Mouse (Mus musculus): ENCODE measurements around the gene Acad11. TPM values are rescaled to one million over a fixed set of nuclear protein-coding genes. Genes with fewer than 3 reads are reported as not detected.
A peak's percentile ranks its signal among the peaks of the same experiment; 100 is the strongest.

Acad11 gene
- polyA plus RNA-seq, 1 experiment = 132 TPM

DNA sequence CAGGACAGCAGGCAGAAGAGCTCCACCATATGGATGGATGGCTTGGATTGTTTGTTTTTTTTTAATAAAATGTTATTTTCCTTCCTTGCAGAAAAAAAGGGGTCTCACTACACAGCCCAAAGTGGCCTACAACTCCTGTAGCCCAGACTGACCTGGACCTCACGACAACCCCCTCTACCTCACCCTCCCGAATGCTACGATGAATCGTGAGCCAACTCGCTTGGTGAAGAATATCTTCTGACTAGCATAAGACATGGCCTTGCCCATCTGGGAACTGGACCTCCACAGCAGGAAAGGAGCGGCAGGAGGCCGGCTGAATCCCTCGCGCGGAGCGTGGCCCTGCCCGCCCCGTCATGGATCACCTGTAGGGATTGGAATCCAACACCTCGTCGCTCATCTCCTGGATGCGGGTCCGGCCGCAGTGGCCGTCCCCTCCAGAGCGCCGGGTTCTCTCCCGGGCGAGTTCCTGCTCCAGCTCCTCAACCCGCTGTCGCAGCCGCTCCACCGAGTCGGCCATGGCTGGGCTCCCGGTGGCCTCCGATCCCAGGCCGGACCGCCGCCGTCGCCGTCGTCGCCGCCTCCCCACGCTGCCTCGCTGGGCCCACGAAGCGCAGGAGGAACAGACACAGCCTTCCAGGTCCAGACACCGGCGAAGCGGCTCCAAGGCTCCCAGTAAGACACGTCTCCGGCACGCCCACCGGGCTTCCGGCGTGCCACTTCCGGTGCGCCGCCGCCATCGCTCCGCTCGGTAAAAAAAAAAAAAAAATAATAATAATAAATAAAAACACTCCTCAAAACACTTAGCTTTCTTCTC is 540 bp upstream of the Acad11 start, which contains the start of gene Uba5:
Uba5 (minus strand) TSS at position 705 of the 814 bp plus-strand sequence.
- DNase-seq = no peak
- whole genome bisulfite sequencing = under 1% methylated on average over 59 of the region's 59 CpGs
- peak within 1 kb of the TSS; percentile 99 for H3K4me3 ChIP-seq (ENCODE audit: insufficient read depth, low read depth, low read length)
- peak within 1 kb of the TSS; percentile 92 for H3K27ac ChIP-seq (ENCODE audit: insufficient read depth, low read depth, low read length)
- peaks cover 5% of the 10 kb centered on the region; the same call in 1 of the 2 replicates for H3K4me1 ChIP-seq (ENCODE audit: control insufficient read depth, insufficient read depth, low read length)
- TF ChIP-seq POLR2A (IDR thresholded peaks at IDR 0.05; ENCODE audit: low read depth, low read length) (no peak), CTCF (conservative IDR thresholded peaks at IDR 0.05; ENCODE audit: insufficient read depth, insufficient read length, low read depth, low read length) (no peak)
- H3K27me3 ChIP-seq (replicated peaks; ENCODE audit: control insufficient read depth, insufficient read depth, low read length) = no peaks in the 10 kb centered on the region
- peaks cover 1% of the 10 kb centered on the region; the same call in 1 of the 2 replicates for H3K36me3 ChIP-seq (ENCODE audit: control insufficient read depth, insufficient read depth, low read length)

DNA sequence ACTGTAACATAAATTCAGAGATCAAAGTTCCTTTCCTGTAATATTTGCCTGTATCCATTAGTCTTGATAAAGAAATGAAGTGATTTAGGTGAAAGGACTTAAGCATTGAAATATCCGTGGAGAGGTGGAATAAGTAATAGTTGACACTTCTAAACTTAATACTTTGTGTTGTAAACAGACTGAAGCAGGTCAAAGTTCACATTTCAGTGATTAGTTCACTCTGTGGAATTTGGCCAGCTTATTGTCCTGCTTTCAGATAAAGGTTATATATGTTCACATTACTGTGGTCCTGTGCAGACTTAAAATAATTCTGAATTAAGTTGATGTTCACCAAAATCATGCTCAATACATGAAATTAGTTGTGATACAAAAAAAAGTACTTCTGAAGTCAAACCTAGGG is 1.4 kb downstream of the Acad11 start:
- no peak overlapping the region for H3K4me3 ChIP-seq (ENCODE audit: insufficient read depth, low read depth, low read length)
- 14% methylated on average over 1 of the region's 1 CpGs for WGBS

DNA sequence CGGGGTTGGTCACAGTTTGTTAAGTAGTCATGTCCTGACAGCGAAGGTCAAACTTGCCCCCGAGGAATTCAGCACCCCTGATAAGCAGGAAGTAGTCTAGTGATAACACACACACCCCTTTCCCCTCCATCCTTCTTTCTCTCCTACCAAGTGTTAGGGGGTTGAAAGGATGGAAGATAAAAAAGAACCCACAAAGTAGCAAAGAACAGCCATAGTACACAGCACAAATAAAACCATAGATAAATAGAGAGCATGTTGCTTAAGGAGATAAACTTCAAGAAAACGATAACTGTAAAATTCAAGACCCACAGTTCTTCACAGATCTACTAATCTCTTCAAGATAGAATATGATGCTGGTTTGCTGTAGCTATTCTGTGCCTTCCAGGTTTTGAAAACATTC is 7.1 kb downstream of the Acad11 start:
- H3K36me3 ChIP-seq (ENCODE audit: control insufficient read depth, insufficient read depth, low read length) = no peaks in the 10 kb centered on the region; the same call in 1 of the 2 replicates
- WGBS = 76% methylated on average over 4 of the region's 4 CpGs
- H3K4me1 ChIP-seq (ENCODE audit: control insufficient read depth, insufficient read depth, low read length) = peaks cover 7% of the 10 kb centered on the region
- H3K4me3 ChIP-seq (ENCODE audit: insufficient read depth, low read depth, low read length) = no peak overlapping the region
- TF ChIP-seq POLR2A (IDR thresholded peaks at IDR 0.05; ENCODE audit: low read depth, low read length) = no peak
- no peak overlapping the region for H3K27ac ChIP-seq (ENCODE audit: insufficient read depth, low read depth, low read length)
- no peaks in the 10 kb centered on the region for H3K27me3 ChIP-seq (replicated peaks; ENCODE audit: control insufficient read depth, insufficient read depth, low read length)
- DNase-seq = no peak

More for the DNA sequence above, 1.4 kb downstream of the Acad11 start:
- Histone ChIP-seq H3K27me3 (replicated peaks; ENCODE audit: control insufficient read depth, insufficient read depth, low read length) (no peaks in the 10 kb centered on the region), H3K4me1 (ENCODE audit: control insufficient read depth, insufficient read depth, low read length) (peaks cover 5% of the 10 kb centered on the region; the same call in 1 of the 2 replicates), H3K27ac (ENCODE audit: insufficient read depth, low read depth, low read length) (no peak overlapping the region), H3K36me3 (ENCODE audit: control insufficient read depth, insufficient read depth, low read length) (no peaks in the 10 kb centered on the region)
- no peak for TF ChIP-seq CTCF (conservative IDR thresholded peaks at IDR 0.05; ENCODE audit: insufficient read depth, insufficient read length, low read depth, low read length)
- no peak for TF ChIP-seq POLR2A (IDR thresholded peaks at IDR 0.05; ENCODE audit: low read depth, low read length)
- DNase-seq = peak; percentile 36

DNA sequence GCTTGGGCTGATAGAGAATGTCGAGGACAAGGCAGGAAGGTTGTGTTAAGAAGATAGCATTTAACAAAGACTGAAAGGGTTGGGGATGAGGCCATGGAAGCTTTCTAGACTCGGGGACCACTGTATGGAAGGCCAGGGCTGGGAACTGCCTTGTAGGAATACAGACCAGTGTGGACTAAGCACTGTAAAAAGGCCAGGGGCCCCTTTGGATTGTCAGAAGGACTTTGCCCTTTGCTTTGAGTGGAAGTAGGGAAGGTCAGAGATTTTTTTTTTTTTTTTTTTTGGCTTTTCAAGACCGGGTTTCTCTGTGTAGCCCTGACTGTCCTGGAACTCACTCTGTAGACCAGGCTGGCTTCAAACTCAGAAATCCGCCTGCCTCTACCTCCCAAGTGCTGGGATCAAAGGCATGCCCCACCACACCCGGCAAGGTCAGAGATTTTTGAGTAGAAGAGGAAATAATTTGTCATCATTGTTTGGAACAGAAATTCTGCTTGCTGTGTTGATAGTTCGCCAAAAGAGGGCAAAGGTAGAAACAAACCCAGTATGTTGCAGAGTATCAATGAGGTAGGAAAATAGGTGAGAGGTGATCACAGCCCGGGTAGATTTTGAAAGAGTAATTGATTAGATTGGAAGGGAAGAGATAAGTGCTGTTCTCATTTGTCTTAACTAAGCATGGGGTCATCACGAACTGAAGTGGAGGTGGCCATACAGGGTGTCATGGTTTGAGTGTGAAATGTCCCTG is 7.9 kb downstream of the Acad11 start:
- Histone ChIP-seq H3K27ac (ENCODE audit: insufficient read depth, low read depth, low read length) (peak overlapping the region; percentile 77), H3K36me3 (ENCODE audit: control insufficient read depth, insufficient read depth, low read length) (no peaks in the 10 kb centered on the region; the same call in 1 of the 2 replicates), H3K27me3 (replicated peaks; ENCODE audit: control insufficient read depth, insufficient read depth, low read length) (no peaks in the 10 kb centered on the region), H3K4me1 (ENCODE audit: control insufficient read depth, insufficient read depth, low read length) (peaks cover 7% of the 10 kb centered on the region), H3K4me3 (ENCODE audit: insufficient read depth, low read depth, low read length) (no peak overlapping the region)
- DNase-seq = peak; percentile 47
- WGBS = 63% methylated on average over 8 of the region's 8 CpGs
- no peak for TF ChIP-seq POLR2A (IDR thresholded peaks at IDR 0.05; ENCODE audit: low read depth, low read length)
- TF ChIP-seq CTCF (conservative IDR thresholded peaks at IDR 0.05; ENCODE audit: insufficient read depth, insufficient read length, low read depth, low read length) = no peak

DNA sequence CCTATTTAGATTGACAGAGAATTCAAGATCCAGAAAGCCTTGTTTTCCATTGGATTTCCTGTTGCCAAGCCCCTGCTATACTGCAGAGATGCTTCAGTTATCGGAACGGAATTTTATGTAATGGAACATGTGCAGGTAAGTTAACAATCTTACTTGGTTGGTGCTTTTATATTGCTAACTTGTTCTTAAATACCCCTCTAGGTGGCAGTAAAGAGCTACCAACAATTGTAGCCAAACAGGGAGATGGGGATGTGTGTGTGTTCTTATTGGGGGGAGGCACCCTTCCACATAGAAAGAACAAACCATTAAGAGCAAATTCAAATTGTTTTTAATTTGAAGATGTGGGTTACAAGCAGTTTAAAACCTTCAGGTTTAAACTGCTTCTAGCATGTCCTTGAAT is 12.6 kb downstream of the Acad11 start:
- peak; percentile 16 for DNase-seq
- 67% methylated on average over 2 of the region's 2 CpGs for WGBS

DNA sequence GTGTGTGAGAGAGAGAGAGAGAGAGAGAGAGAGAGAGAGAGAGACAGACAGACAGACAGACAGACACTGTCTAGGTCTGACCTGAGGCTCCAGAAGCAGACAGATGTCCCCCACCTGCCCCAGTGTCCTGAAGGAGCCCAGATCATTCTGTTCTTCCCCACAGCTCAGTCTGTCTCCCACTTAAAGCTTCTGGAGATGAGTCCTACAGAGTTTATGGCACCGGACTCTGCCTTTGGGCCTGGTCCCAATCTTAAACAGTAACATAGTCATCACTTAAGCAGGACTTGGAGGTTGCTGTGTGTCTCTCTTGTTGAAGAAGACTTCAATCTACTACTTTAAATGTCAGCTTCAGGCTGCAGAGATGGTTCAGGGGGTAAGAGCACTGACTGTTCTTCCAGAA is 15.6 kb downstream of the Acad11 start:
- Histone ChIP-seq H3K4me1 (ENCODE audit: control insufficient read depth, insufficient read depth, low read length) (no peaks in the 10 kb centered on the region), H3K27me3 (replicated peaks; ENCODE audit: control insufficient read depth, insufficient read depth, low read length) (no peaks in the 10 kb centered on the region), H3K4me3 (ENCODE audit: insufficient read depth, low read depth, low read length) (no peak overlapping the region), H3K36me3 (ENCODE audit: control insufficient read depth, insufficient read depth, low read length) (peaks cover 2% of the 10 kb centered on the region), H3K27ac (ENCODE audit: insufficient read depth, low read depth, low read length) (no peak overlapping the region)
- TF ChIP-seq CTCF (conservative IDR thresholded peaks at IDR 0.05; ENCODE audit: insufficient read depth, insufficient read length, low read depth, low read length) (no peak), POLR2A (IDR thresholded peaks at IDR 0.05; ENCODE audit: low read depth, low read length) (no peak)
- 96% methylated on average over 1 of the region's 1 CpGs for WGBS
- DNase-seq = no peak

More for the DNA sequence above, 12.6 kb downstream of the Acad11 start:
- Histone ChIP-seq H3K36me3 (ENCODE audit: control insufficient read depth, insufficient read depth, low read length) (no peaks in the 10 kb centered on the region; the same call in 1 of the 2 replicates), H3K4me1 (ENCODE audit: control insufficient read depth, insufficient read depth, low read length) (peaks cover 5% of the 10 kb centered on the region), H3K4me3 (ENCODE audit: insufficient read depth, low read depth, low read length) (no peak overlapping the region), H3K27ac (ENCODE audit: insufficient read depth, low read depth, low read length) (no peak overlapping the region), H3K27me3 (replicated peaks; ENCODE audit: control insufficient read depth, insufficient read depth, low read length) (no peaks in the 10 kb centered on the region)
- TF ChIP-seq CTCF (conservative IDR thresholded peaks at IDR 0.05; ENCODE audit: insufficient read depth, insufficient read length, low read depth, low read length) = no peak
- no peak for TF ChIP-seq POLR2A (IDR thresholded peaks at IDR 0.05; ENCODE audit: low read depth, low read length)

DNA sequence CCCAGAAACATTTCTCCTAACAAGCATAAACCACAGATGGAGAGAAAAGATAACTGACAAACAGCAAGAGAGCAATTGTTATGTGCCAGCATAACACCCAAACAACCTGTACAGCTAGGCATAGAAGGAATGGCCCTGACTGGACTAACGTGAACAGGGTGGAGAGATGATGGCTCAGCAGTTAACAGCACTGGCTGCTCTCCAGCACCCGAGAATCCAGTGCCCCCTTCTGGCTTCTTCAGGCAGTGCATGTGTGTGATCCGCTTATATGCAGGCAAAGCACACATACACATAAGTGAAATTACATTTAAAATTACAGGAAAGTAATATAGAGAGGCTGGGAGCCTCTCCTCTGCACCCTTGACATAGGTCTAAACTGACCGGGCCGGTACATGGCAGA is 16.2 kb downstream of the Acad11 start:
- TF ChIP-seq POLR2A (IDR thresholded peaks at IDR 0.05; ENCODE audit: low read depth, low read length) (no peak), CTCF (conservative IDR thresholded peaks at IDR 0.05; ENCODE audit: insufficient read depth, insufficient read length, low read depth, low read length) (peak; percentile 74)
- whole genome bisulfite sequencing = 49% methylated on average over 5 of the region's 5 CpGs
- H3K4me1 ChIP-seq (ENCODE audit: control insufficient read depth, insufficient read depth, low read length) = no peaks in the 10 kb centered on the region
- H3K4me3 ChIP-seq (ENCODE audit: insufficient read depth, low read depth, low read length) = no peak overlapping the region
- peak; percentile 64 for DNase-seq
- H3K27ac ChIP-seq (ENCODE audit: insufficient read depth, low read depth, low read length) = no peak overlapping the region
- H3K36me3 ChIP-seq (ENCODE audit: control insufficient read depth, insufficient read depth, low read length) = peaks cover 2% of the 10 kb centered on the region
- H3K27me3 ChIP-seq (replicated peaks; ENCODE audit: control insufficient read depth, insufficient read depth, low read length) = no peaks in the 10 kb centered on the region
